Mouse (Mus musculus) limb, embryonic 11.5 days (tissue): Measurements from ENCODE around the gene Ostm1. TPM values are rescaled to one million over a fixed set of nuclear protein-coding genes. Genes with fewer than 3 reads are reported as not detected.
A peak's percentile ranks its signal among the peaks of the same experiment; 100 is the strongest.

Source experiments
- ATAC-seq: fragments of 200-750 bp; cut with Nextera tagmentation; 2 replicates; pipeline ENCODE4 v1.8.0; 2017; ENCODE audit warnings: low read depth; ENCODE audit not compliant: insufficient number of reproducible peaks, low FRiP score, low TSS enrichment
- DNase-seq: peaks from one replicate; pipeline ENCODE4 v3.0.0-alpha.2; 2015; ENCODE audit warnings: low spot score
- H3K27ac ChIP-seq: fragments of 300-500 bp; sonication (generic); replicated peaks from 2 replicates; pipeline ENCODE4 v1.5.1; 2014; ENCODE audit warnings: low read depth, mild to moderate bottlenecking, low read length
- H3K27me3 ChIP-seq: fragments of 300-500 bp; sonication (generic); 2 replicates; pipeline ENCODE4 v1.6.1; 2014; ENCODE audit warnings: mild to moderate bottlenecking, low read length, mixed read lengths; ENCODE audit not compliant: control insufficient read depth, insufficient read depth
- H3K36me3 ChIP-seq: fragments of 300-500 bp; sonication (generic); 2 replicates; pipeline ENCODE4 v1.6.1; 2014; ENCODE audit warnings: mild to moderate bottlenecking, low read length, moderate library complexity, mixed read lengths; ENCODE audit not compliant: control insufficient read depth, insufficient read depth
- H3K4me1 ChIP-seq: fragments of 300-500 bp; sonication (generic); 2 replicates; pipeline ENCODE4 v1.6.1; 2014; ENCODE audit warnings: low read length, mixed read lengths; ENCODE audit not compliant: control insufficient read depth, insufficient read depth
- H3K4me2 ChIP-seq: fragments of 300-500 bp; sonication (generic); 2 replicates; pipeline ENCODE4 v1.6.1; 2014; ENCODE audit warnings: low read depth, mild to moderate bottlenecking, moderate library complexity; ENCODE audit not compliant: severe bottlenecking
- H3K4me3 ChIP-seq: fragments of 300-500 bp; sonication (generic); 2 replicates; pipeline ENCODE4 v1.5.1; 2014; ENCODE audit warnings: low read depth, low read length
- H3K9ac ChIP-seq: fragments of 300-500 bp; sonication (generic); 2 replicates; pipeline ENCODE4 v1.6.1; 2014; ENCODE audit warnings: mild to moderate bottlenecking, low read length
- H3K9me3 ChIP-seq: fragments of 300-500 bp; sonication (generic); 2 replicates; pipeline ENCODE4 v1.6.1; 2016; ENCODE audit warnings: low read length; ENCODE audit not compliant: control insufficient read depth
- WGBS: fragments of 180-500 bp; shearing (Covaris S2); extraction: QIAGEN DNeasy Blood & Tissue Kit; methylation state at CpG from one replicate; pipeline ENCODE4 v1.1.7; 2014; 5-methylcytosine and 5-hydroxymethylcytosine counted together
- polyA plus RNA-seq: library from polyadenylated mRNA; unstranded; fragments of >200 nt; fragmentation: Nextera tagmentation; extraction: Ambion mirVana; gene quantifications from 2 replicates; pipeline ENCODE4 v1.2.1, GENCODE M21; 2014

Gene Ostm1
- polyA plus RNA-seq, 1 experiment from 2014 or later: 8.0 TPM

GRCm38 (mm10) chr10:42636360-42637182 is 52.9 kb downstream of the Ostm1 start:
- peaks cover 4% of the 10 kb centered on the region; the same call in 1 of the 2 replicates for H3K4me1 ChIP-seq
- H3K9ac ChIP-seq: no peak overlapping the region
- peaks cover 59% of the 10 kb centered on the region for H3K27me3 ChIP-seq
- no peak overlapping the region for H3K4me3 ChIP-seq
- no peak overlapping the region for H3K27ac ChIP-seq
- 2% methylated on average over 27 of the region's 27 CpGs for WGBS
- H3K4me2 ChIP-seq: no peak overlapping the region
- H3K36me3 ChIP-seq: no peaks in the 10 kb centered on the region
- peak; percentile 42 for DNase-seq
- ATAC-seq: no peak
- H3K9me3 ChIP-seq: no peaks in the 10 kb centered on the region

DNA sequence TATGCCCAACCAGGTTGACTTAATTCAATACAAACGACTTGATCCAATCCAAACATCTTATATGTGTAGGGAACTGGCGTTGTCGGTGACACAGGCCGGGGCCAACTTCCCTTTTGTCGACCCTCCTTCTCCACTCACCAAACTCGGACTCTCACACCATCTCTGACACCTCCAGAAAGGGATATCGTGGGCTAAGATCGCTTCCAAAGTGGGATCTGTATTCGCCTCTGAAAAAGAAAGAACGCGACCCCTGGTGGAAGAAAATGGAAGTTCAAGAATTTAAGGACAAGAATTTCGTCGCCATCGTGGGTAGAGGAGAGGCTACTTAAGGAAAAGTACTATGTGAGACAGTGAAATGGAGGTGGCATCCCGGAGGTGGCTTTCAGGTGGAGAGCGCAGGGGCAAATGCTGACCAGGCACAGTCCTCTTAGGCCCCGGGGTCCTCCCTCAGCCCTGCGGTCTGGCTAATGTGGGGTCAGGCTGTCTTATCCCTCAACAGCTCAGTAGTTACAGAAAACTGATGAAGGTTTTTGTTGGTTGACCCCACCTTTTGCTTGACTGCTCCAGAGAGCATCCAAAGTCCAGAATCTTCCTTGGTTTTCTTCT is 53.7 kb downstream of the Ostm1 start:
- peaks cover 52% of the 10 kb centered on the region for H3K27me3 ChIP-seq
- no peak overlapping the region for H3K4me2 ChIP-seq
- no peak overlapping the region for H3K9ac ChIP-seq
- H3K27ac ChIP-seq: no peak overlapping the region
- 4% methylated on average over 18 of the region's 18 CpGs for WGBS
- no peak overlapping the region for H3K4me3 ChIP-seq
- H3K36me3 ChIP-seq: no peaks in the 10 kb centered on the region
- DNase-seq: peak; percentile 73
- no peak for ATAC-seq
- H3K9me3 ChIP-seq: no peaks in the 10 kb centered on the region
- H3K4me1 ChIP-seq: peaks cover 4% of the 10 kb centered on the region; the same call in 1 of the 2 replicates

- no peak for DNase-seq
- no peak overlapping the region for H3K27ac ChIP-seq
- H3K4me2 ChIP-seq: no peak overlapping the region
- no peak overlapping the region for H3K9ac ChIP-seq
- WGBS: 86% methylated on average over 6 of the region's 6 CpGs
- no peaks in the 10 kb centered on the region for H3K4me1 ChIP-seq
- H3K27me3 ChIP-seq: peaks cover 27% of the 10 kb centered on the region
- ATAC-seq: no peak
- H3K36me3 ChIP-seq: no peaks in the 10 kb centered on the region
- no peaks in the 10 kb centered on the region for H3K9me3 ChIP-seq
- no peak overlapping the region for H3K4me3 ChIP-seq
Measured at GRCm38 (mm10) chr10:42639856-42640255, 56.2 kb downstream of the Ostm1 start.

- no peaks in the 10 kb centered on the region for H3K27me3 ChIP-seq
- no peak overlapping the region for H3K9ac ChIP-seq
- DNase-seq: no peak
- H3K4me1 ChIP-seq: no peaks in the 10 kb centered on the region
- H3K36me3 ChIP-seq: no peaks in the 10 kb centered on the region
- no peak for ATAC-seq
- no peaks in the 10 kb centered on the region for H3K9me3 ChIP-seq
- no peak overlapping the region for H3K4me2 ChIP-seq
- H3K27ac ChIP-seq: no peak overlapping the region
- 87% methylated on average over 9 of the region's 9 CpGs for WGBS
- H3K4me3 ChIP-seq: no peak overlapping the region
Measured at GRCm38 (mm10) chr10:42643638-42644037, 60.0 kb downstream of the Ostm1 start.

DNA sequence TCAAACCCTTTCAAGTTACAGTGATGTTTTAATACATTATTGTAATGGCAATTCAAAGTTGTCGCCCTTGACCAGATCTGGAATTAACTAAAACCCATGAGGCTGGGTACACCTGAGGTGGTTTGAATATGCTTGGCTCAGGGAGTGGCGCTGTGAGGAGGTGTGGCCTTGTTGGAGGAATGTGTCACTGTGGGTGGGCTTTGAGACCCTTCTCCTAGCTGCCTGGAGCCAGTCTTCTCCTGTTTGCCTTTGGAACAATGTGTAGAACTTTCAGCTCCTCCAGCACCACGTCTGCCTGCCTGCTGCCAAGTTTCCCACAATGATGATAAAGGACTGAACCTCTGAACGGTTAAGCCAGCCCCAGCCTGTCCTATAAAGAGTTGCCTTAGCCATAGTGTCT is 62.7 kb downstream of the Ostm1 start:
- ATAC-seq (no peak), DNase-seq (no peak)
- 63% methylated on average over 4 of the region's 4 CpGs for WGBS
- H3K27me3 ChIP-seq: no peaks in the 10 kb centered on the region
- H3K4me2 ChIP-seq: no peak overlapping the region
- no peak overlapping the region for H3K4me3 ChIP-seq
- H3K9me3 ChIP-seq: no peaks in the 10 kb centered on the region
- no peaks in the 10 kb centered on the region for H3K4me1 ChIP-seq
- H3K9ac ChIP-seq: no peak overlapping the region
- no peak overlapping the region for H3K27ac ChIP-seq
- no peaks in the 10 kb centered on the region for H3K36me3 ChIP-seq

GRCm38 (mm10) chr10:42661916-42662315 is 78.3 kb downstream of the Ostm1 start:
- H3K36me3 ChIP-seq: no peaks in the 10 kb centered on the region
- H3K27ac ChIP-seq: no peak overlapping the region
- no peaks in the 10 kb centered on the region for H3K9me3 ChIP-seq
- H3K9ac ChIP-seq: no peak overlapping the region
- H3K4me3 ChIP-seq: no peak overlapping the region
- ATAC-seq (no peak), DNase-seq (no peak)
- H3K4me2 ChIP-seq: no peak overlapping the region
- whole genome bisulfite sequencing: 88% methylated on average over 2 of the region's 2 CpGs
- no peaks in the 10 kb centered on the region for H3K27me3 ChIP-seq
- no peaks in the 10 kb centered on the region for H3K4me1 ChIP-seq

GRCm38 (mm10) chr10:42669970-42670369 is 86.3 kb downstream of the Ostm1 start:
- 86% methylated on average over 4 of the region's 4 CpGs for WGBS
- DNase-seq: no peak
- Histone ChIP-seq H3K9me3 (no peaks in the 10 kb centered on the region), H3K27ac (no peak overlapping the region), H3K36me3 (no peaks in the 10 kb centered on the region), H3K4me1 (no peaks in the 10 kb centered on the region), H3K9ac (no peak overlapping the region), H3K4me2 (no peak overlapping the region), H3K27me3 (no peaks in the 10 kb centered on the region), H3K4me3 (no peak overlapping the region)
- no peak for ATAC-seq

DNA sequence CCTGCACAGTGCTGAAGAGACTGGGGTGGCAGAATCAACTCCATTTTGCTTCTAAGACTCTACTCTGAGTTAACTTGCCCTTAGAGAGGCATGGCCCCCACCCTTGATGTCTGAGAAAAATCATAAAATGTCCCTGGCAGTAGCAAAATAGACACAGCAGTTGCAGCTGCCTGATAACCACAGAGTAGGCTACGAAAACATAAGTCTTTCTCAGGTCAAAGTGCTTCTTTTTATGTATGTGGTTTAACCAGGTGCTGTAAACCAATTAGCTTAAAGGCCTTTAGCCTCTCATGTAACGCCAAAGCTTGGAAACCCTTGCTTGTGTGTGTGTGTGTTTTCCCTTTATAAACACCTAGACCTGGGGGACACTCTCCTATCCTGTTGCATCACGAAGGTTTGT is 89.2 kb downstream of the Ostm1 start:
- H3K4me1 ChIP-seq: no peaks in the 10 kb centered on the region
- H3K9me3 ChIP-seq: no peaks in the 10 kb centered on the region
- no peaks in the 10 kb centered on the region for H3K27me3 ChIP-seq
- H3K36me3 ChIP-seq: no peaks in the 10 kb centered on the region
- ATAC-seq: no peak
- no peak overlapping the region for H3K9ac ChIP-seq
- H3K4me2 ChIP-seq: no peak overlapping the region
- H3K27ac ChIP-seq: no peak overlapping the region
- 68% methylated on average over 3 of the region's 3 CpGs for WGBS
- no peak for DNase-seq
- H3K4me3 ChIP-seq: no peak overlapping the region
